Mouse (Mus musculus) midbrain, embryonic 16.5 days (tissue): ENCODE data around the gene Apba2. TPM values are rescaled to one million over a fixed set of nuclear protein-coding genes. Genes with fewer than 3 reads are reported as not detected.

Experiments
- ATAC-seq: fragments of 200-750 bp; cut with Nextera tagmentation; 2 replicates; pipeline ENCODE4 v1.8.0; 2017; ENCODE audit warnings: moderate TSS enrichment
- H3K27ac ChIP-seq: fragments of 300-500 bp; sonication (generic); 2 replicates; pipeline ENCODE4 v1.5.1; 2014; ENCODE audit warnings: mild to moderate bottlenecking, low read length, mixed read lengths
- H3K27me3 ChIP-seq: fragments of 300-500 bp; sonication (generic); 2 replicates; pipeline ENCODE4 v1.6.1; 2014; ENCODE audit warnings: low read depth, low read length, mixed read lengths; ENCODE audit not compliant: control insufficient read depth, insufficient read depth
- H3K36me3 ChIP-seq: fragments of 300-500 bp; sonication (generic); 2 replicates; pipeline ENCODE4 v1.6.1; 2014; ENCODE audit warnings: mild to moderate bottlenecking, low read length, moderate library complexity, mixed read lengths; ENCODE audit not compliant: control insufficient read depth, insufficient read depth
- H3K4me1 ChIP-seq: fragments of 300-500 bp; sonication (generic); 2 replicates; pipeline ENCODE4 v1.6.1; 2014; ENCODE audit warnings: mild to moderate bottlenecking, low read length, mixed read lengths; ENCODE audit not compliant: control insufficient read depth, insufficient read depth
- H3K4me2 ChIP-seq: fragments of 300-500 bp; sonication (generic); 2 replicates; pipeline ENCODE4 v1.6.1; 2014; ENCODE audit warnings: mild to moderate bottlenecking, low read length, mixed read lengths
- H3K4me3 ChIP-seq: fragments of 300-500 bp; sonication (generic); 2 replicates; pipeline ENCODE4 v1.5.1; 2014; ENCODE audit warnings: low read depth, mild to moderate bottlenecking, low read length, moderate library complexity, mixed read lengths
- H3K9ac ChIP-seq: fragments of 300-500 bp; sonication (generic); 2 replicates; pipeline ENCODE4 v1.6.1; 2014; ENCODE audit warnings: low read depth, low read length, mixed read lengths
- H3K9me3 ChIP-seq: fragments of 300-500 bp; sonication (generic); replicated peaks from 2 replicates; pipeline ENCODE4 v1.6.1; 2014; ENCODE audit warnings: mild to moderate bottlenecking, low read length, mixed read lengths; ENCODE audit not compliant: control insufficient read depth, poor library complexity, severe bottlenecking
- WGBS: fragments of 180-500 bp; shearing (Covaris S2); extraction: QIAGEN DNeasy Blood & Tissue Kit; methylation state at CpG from one replicate; pipeline ENCODE4 v1.1.7; 2014; 5-methylcytosine and 5-hydroxymethylcytosine counted together
- polyA plus RNA-seq: library from polyadenylated mRNA; unstranded; fragments of >200 nt; fragmentation: Nextera tagmentation; extraction: Ambion mirVana; gene quantifications from 2 replicates; pipeline ENCODE4 v1.2.1, GENCODE M21; 2015

Apba2 gene
- polyA plus RNA-seq, 1 experiment from 2014 or later = 208 TPM

DNA sequence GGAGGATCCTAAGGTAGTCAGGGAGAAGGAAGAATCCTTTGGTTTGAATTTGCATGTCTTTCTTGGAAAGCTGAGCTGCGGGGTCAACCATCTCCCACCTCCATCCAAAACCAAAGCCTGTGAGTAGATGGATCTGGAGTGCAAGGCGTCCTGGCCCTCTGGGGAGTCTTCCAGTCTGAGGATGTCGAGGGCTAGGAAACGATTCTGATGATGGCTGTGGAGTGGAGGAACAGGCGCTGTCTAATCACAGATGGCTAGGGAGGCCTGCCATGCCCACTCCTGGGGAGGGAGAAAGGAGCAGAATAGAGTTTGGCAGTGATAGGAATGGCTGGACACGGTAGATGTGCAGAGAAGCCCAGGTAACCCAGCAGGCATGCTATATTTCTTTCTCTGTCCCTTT is 129.6 kb downstream of the Apba2 start:
- peaks cover 5% of the 10 kb centered on the region; the same call in 1 of the 2 replicates for H3K36me3 ChIP-seq
- H3K27ac ChIP-seq = no peak overlapping the region
- H3K9me3 ChIP-seq = no peaks in the 10 kb centered on the region
- no peaks in the 10 kb centered on the region for H3K27me3 ChIP-seq
- H3K4me1 ChIP-seq = peaks cover 40% of the 10 kb centered on the region
- H3K4me2 ChIP-seq = no peak overlapping the region
- H3K9ac ChIP-seq = no peak overlapping the region
- no peak for ATAC-seq
- H3K4me3 ChIP-seq = no peak overlapping the region
- 67% methylated on average over 6 of the region's 6 CpGs for WGBS

DNA sequence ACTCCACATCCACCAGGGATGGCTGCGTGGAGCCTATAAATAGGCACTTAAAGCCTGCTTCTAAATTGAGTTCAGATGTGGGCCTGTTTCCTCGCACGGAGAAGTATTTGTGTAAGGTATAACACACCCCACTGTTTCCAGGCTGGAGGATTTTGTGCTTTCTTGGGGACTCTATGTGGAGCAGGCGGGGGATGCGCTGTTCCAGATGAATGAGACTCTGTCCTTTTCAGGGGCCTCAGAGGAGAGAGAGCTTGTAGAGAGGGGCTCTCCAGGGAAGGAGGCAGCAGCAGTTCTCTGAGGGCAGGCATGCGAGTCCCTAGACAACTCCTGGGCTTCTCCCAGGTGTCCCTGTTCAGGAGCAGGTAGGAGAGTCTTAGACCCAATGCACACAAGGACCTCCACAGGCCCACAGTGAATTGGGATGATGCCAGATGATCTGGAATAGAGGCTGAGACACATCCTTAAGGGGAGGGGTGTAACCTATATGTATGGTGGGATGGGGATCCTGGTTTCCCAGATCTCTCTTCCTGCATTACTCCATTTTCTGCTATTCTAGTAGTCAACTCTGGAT is 130.4 kb downstream of the Apba2 start:
- Histone ChIP-seq H3K9ac (no peak overlapping the region), H3K36me3 (peaks cover 5% of the 10 kb centered on the region; the same call in 1 of the 2 replicates), H3K27ac (peak overlapping the region; percentile 52; the same call in 1 of the 2 replicates), H3K9me3 (no peaks in the 10 kb centered on the region), H3K4me1 (peaks cover 40% of the 10 kb centered on the region), H3K4me2 (no peak overlapping the region), H3K27me3 (no peaks in the 10 kb centered on the region), H3K4me3 (no peak overlapping the region)
- WGBS = 30% methylated on average over 6 of the region's 6 CpGs
- no peak for ATAC-seq

DNA sequence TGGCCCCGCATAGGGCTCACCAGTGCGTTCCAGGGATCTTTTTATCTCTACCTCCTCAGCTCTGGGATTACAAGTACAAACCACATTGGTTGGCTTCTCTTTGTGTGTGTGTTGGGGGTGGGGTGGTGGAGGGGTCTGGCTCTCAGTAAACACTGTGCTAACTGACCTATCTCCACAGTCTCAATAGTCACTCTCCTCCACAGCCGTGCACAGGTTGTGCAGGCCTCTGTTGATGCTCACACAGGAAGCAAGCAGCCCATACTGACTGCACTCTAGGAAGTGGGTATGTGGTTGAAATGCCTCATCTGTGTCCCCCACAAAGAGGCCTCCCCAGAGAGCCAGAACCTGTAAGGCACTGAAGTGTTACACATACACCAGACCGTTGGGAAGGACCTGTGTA is 131.7 kb downstream of the Apba2 start:
- Histone ChIP-seq H3K36me3 (peaks cover 5% of the 10 kb centered on the region; the same call in 1 of the 2 replicates), H3K4me3 (no peak overlapping the region), H3K27me3 (no peaks in the 10 kb centered on the region), H3K9me3 (no peaks in the 10 kb centered on the region), H3K4me1 (peaks cover 33% of the 10 kb centered on the region), H3K27ac (no peak overlapping the region), H3K4me2 (no peak overlapping the region), H3K9ac (no peak overlapping the region)
- ATAC-seq = peak; percentile 29; the same call in 1 of the 2 replicates
- WGBS = 38% methylated on average over 4 of the region's 4 CpGs

DNA sequence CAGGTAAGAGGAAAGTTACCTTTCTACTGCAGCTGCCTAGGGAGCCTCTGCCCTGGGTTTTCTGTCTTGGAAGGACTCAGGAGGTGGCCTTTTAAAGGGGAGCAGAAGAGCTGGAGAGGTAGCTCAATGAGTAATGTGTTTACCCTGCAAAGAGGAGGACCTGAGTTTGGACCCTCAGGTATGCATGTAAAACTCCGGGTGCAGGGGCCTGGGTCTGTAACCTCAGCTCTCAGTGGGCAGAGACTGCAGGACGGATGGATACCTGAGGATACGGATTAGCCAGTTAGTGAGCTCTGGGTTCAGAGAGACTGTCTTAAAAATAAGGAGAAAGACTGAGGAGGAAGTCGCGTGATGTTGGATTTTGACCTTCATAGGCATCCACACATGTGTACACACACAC is 132.4 kb downstream of the Apba2 start:
- 57% methylated on average over 5 of the region's 5 CpGs for WGBS

DNA sequence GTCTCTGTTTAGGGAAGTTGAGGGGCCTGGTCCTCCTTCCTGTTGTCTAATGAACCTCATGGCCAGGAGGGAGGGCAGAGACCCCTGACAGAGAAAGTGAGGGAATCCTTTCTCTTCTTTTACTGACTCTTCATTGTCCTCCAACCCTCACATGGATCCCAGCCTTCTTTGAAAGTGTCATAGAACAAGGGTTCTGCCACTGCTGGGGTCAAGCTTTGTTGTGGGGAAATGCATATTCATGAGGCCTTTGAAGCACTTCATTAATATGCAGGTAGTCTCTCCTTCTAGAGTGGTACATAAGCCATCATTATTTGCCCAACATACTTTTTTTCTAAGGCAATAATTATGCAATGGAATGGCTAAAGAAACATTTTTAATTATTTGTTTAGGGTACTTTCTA is 133.0 kb downstream of the Apba2 start:
- Histone ChIP-seq H3K36me3 (peaks cover 5% of the 10 kb centered on the region; the same call in 1 of the 2 replicates), H3K9me3 (no peaks in the 10 kb centered on the region), H3K27me3 (no peaks in the 10 kb centered on the region), H3K27ac (no peak overlapping the region; the same call in 1 of the 2 replicates), H3K4me3 (no peak overlapping the region), H3K4me2 (no peak overlapping the region), H3K4me1 (peaks cover 27% of the 10 kb centered on the region), H3K9ac (no peak overlapping the region)
- ATAC-seq = peak; percentile 64

More for the DNA sequence above, 132.4 kb downstream of the Apba2 start:
- ATAC-seq = no peak
- Histone ChIP-seq H3K4me1 (peaks cover 27% of the 10 kb centered on the region), H3K36me3 (peaks cover 5% of the 10 kb centered on the region; the same call in 1 of the 2 replicates), H3K9me3 (no peaks in the 10 kb centered on the region), H3K27me3 (no peaks in the 10 kb centered on the region), H3K4me2 (no peak overlapping the region), H3K27ac (peak overlapping the region; percentile 35; the same call in 1 of the 2 replicates), H3K4me3 (no peak overlapping the region), H3K9ac (no peak overlapping the region)

DNA sequence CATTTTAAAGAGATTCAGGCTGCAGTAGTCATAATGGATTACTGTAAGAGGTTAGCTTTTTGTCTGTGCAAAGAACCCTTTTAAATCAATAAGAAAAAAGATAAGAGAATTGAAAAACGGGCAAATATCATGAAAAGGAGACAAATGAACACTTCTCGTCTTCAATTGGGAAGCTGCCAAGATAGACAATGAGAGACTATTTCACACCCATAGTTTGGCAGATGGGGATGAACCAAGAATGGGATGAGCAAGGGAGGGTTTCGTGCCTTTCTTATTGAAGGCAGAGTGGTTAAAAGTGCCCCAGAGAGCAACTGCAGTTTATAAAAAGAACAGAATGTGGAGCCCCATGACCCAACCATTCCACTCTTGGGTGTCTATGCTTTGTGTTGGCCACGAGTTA is 137.4 kb downstream of the Apba2 start:
- WGBS = 76% methylated on average over 4 of the region's 4 CpGs

DNA sequence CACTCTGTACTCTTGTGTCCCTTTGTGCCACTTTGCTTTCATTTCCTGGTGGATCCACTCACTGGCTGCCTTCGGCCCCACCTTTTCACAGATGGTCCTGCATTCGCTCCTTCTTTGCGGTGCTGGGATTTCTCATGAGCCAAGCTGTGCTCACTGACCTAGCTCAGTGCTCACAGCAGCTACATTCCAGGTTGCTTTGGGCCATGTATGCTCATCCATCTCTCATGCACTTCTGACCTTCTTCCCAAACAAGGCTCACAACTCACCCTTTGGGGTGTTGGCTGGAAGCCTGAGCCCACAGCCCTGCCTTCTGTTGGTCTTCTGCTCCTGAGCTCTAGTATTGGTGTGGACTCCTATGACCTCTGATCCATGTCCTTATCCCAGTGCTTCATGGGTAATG is 139.1 kb downstream of the Apba2 start:
- Histone ChIP-seq H3K4me1 (no peaks in the 10 kb centered on the region), H3K4me3 (no peak overlapping the region), H3K9me3 (no peaks in the 10 kb centered on the region), H3K4me2 (no peak overlapping the region), H3K27ac (no peak overlapping the region), H3K27me3 (no peaks in the 10 kb centered on the region), H3K9ac (no peak overlapping the region), H3K36me3 (peaks cover 3% of the 10 kb centered on the region; the same call in 1 of the 2 replicates)
- ATAC-seq = no peak
- 94% methylated on average over 3 of the region's 3 CpGs for WGBS

More for the DNA sequence above, 137.4 kb downstream of the Apba2 start:
- Histone ChIP-seq H3K4me1 (peaks cover 3% of the 10 kb centered on the region), H3K27me3 (no peaks in the 10 kb centered on the region), H3K9me3 (no peaks in the 10 kb centered on the region), H3K27ac (no peak overlapping the region), H3K4me2 (no peak overlapping the region), H3K9ac (no peak overlapping the region), H3K36me3 (peaks cover 5% of the 10 kb centered on the region; the same call in 1 of the 2 replicates), H3K4me3 (no peak overlapping the region)
- ATAC-seq = no peak

DNA sequence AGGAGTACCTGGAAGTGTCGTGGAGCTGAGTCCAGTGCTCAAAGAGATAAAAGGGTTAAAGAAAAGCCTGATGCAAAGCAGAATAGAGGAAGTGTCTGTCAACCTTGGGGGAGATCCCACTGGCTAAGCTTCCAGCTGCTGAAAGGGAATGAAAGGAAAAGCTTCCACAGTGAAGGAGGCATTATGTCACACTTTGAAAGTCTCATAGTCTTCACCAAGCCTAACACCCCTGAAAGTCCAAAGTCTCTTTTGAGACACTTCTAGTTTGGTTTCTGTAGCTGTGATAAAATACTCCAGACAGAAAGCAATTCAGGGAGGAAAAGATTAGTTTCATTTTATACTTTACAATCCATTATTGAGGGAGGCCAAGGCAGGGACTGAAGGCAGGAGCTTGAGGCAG is 141.4 kb downstream of the Apba2 start:
- Histone ChIP-seq H3K9me3 (no peaks in the 10 kb centered on the region), H3K4me1 (no peaks in the 10 kb centered on the region), H3K36me3 (no peaks in the 10 kb centered on the region), H3K4me2 (no peak overlapping the region), H3K27ac (no peak overlapping the region), H3K4me3 (no peak overlapping the region), H3K9ac (no peak overlapping the region), H3K27me3 (no peaks in the 10 kb centered on the region)
- WGBS = 26% methylated on average over 1 of the region's 1 CpGs
- no peak for ATAC-seq

DNA sequence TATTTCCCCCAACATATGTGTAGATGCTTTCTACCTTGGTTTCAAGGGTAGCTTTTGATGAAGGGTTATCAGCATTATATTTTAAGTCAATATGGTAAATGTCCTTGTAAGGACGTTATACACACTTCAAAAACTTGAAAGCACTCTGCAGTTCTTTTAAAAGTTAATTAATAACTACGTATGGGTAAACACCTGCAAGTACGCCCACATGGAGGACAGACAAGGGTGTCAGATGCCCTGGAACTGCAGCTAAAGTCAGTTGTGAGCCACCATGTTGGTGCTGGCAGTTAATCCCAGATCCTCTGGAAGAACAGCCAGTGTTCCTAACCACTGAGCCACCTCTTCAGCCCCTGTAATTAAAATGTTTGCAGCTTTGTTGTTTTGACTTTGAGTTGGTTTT is 144.0 kb downstream of the Apba2 start:
- WGBS = 92% methylated on average over 3 of the region's 3 CpGs
- Histone ChIP-seq H3K27ac (no peak overlapping the region), H3K27me3 (no peaks in the 10 kb centered on the region), H3K4me2 (no peak overlapping the region), H3K36me3 (no peaks in the 10 kb centered on the region), H3K9me3 (no peaks in the 10 kb centered on the region), H3K4me1 (0 out of 2 replicates have a peak, but pooled peaks cover 3% of the 10 kb centered on the region), H3K9ac (no peak overlapping the region), H3K4me3 (no peak overlapping the region)
- ATAC-seq = no peak
